Mouse (Mus musculus) MEL (cell line): ENCODE results near the gene Ep400. TPM values are rescaled to one million over a fixed set of nuclear protein-coding genes. Genes with fewer than 3 reads are reported as not detected.

Experiments used
- DNase-seq: peaks from one replicate; pipeline ENCODE4 v3.0.0; 2011; ENCODE audit warnings: low read depth, low spot score
- H3K27ac ChIP-seq: 2 replicates; pipeline ENCODE4 v1.5.1; 2012; ENCODE audit warnings: low read depth, mild to moderate bottlenecking, control low read depth, low read length, moderate library complexity; ENCODE audit not compliant: control insufficient read depth
- H3K27me3 ChIP-seq, 2 experiments: fragments of 150-350 bp in 1 of 2; sonication (generic) in 1 of 2; 2 replicates each; pipeline ENCODE4 v1.6.1; 2012; ENCODE audit warnings: low read length in 2 of 2, mild to moderate bottlenecking in 2 of 2, improper control_type of control experiment in 1 of 2, moderate library complexity in 1 of 2; ENCODE audit not compliant: insufficient read depth in 2 of 2, control insufficient read depth in 1 of 2
- H3K36me3 ChIP-seq, 2 experiments: 2 replicates each; pipeline ENCODE4 v1.6.1; 2012 to 2014; ENCODE audit warnings: low read length in 2 of 2, improper control_type of control experiment in 1 of 2, inconsistent platforms in 1 of 2, mild to moderate bottlenecking in 1 of 2; ENCODE audit not compliant: insufficient read depth in 2 of 2, control insufficient read depth in 1 of 2
- H3K4me1 ChIP-seq, 2 experiments: fragments of 150-350 bp in 1 of 2; sonication (generic) in 1 of 2; 2 replicates each; pipeline ENCODE4 v1.6.1; 2012; ENCODE audit warnings: low read length in 2 of 2, improper control_type of control experiment in 1 of 2, mild to moderate bottlenecking in 1 of 2; ENCODE audit not compliant: insufficient read depth in 2 of 2, control insufficient read depth in 1 of 2
- H3K4me3 ChIP-seq, 2 experiments: fragments of 150-350 bp in 1 of 2; sonication (generic) in 1 of 2; 2 replicates each; pipeline ENCODE4 v1.5.1; 2012; ENCODE audit warnings: low read depth in 2 of 2, low read length in 2 of 2, mild to moderate bottlenecking in 2 of 2, moderate library complexity in 2 of 2, control low read depth in 1 of 2, improper control_type of control experiment in 1 of 2; ENCODE audit not compliant: control insufficient read depth in 1 of 2, insufficient read depth in 1 of 2
- H3K79me2 ChIP-seq: 2 replicates; pipeline ENCODE4 v1.6.1; 2012; ENCODE audit warnings: mild to moderate bottlenecking, low read length, moderate library complexity; ENCODE audit not compliant: control insufficient read depth, poor library complexity, insufficient read depth
- H3K9ac ChIP-seq: 2 replicates; pipeline ENCODE4 v1.6.1; 2012; ENCODE audit warnings: low read depth, mild to moderate bottlenecking, control low read depth, low read length, moderate library complexity; ENCODE audit not compliant: control insufficient read depth, poor library complexity, severe bottlenecking
- H3K9me3 ChIP-seq: fragments of 150-350 bp; sonication (generic); replicated peaks from 2 replicates; pipeline ENCODE4 v1.6.1; 2012; ENCODE audit warnings: mild to moderate bottlenecking, low read length, improper control_type of control experiment, moderate library complexity; ENCODE audit not compliant: insufficient read depth
- BHLHE40 ChIP-seq: IDR thresholded peaks from 2 replicates; pipeline ENCODE4 v1.6.1; 2012; ENCODE audit warnings: low read depth, mild to moderate bottlenecking, inconsistent platforms, low read length, improper control_type of control experiment, borderline replicate concordance
- CHD1 ChIP-seq: IDR thresholded peaks from 2 replicates; pipeline ENCODE4 v1.6.1; 2012; ENCODE audit warnings: low read depth, mild to moderate bottlenecking, inconsistent platforms, low read length, improper control_type of control experiment
- CHD2 ChIP-seq: IDR thresholded peaks from 2 replicates; pipeline ENCODE4 v1.6.1; 2011; ENCODE audit warnings: low read length, improper control_type of control experiment
- CTCF ChIP-seq, 3 experiments: IDR thresholded peaks in 2 of 3; conservative IDR thresholded peaks in 1 of 3; 2 replicates each; pipeline ENCODE4 v1.5.1; 2011 to 2012; ENCODE audit warnings: low read length in 3 of 3, low read depth in 2 of 3, mild to moderate bottlenecking in 2 of 3, improper control_type of control experiment in 1 of 3, inconsistent platforms in 1 of 3, mixed read lengths in 1 of 3, moderate library complexity in 1 of 3; ENCODE audit not compliant: control insufficient read depth in 1 of 3, insufficient read depth in 1 of 3, poor library complexity in 1 of 3, severe bottlenecking in 1 of 3
- E2F4 ChIP-seq: IDR thresholded peaks from 2 replicates; pipeline ENCODE4 v1.6.1; 2011; ENCODE audit warnings: low read depth, low read length, improper control_type of control experiment, borderline replicate concordance
- ELF1 ChIP-seq: IDR thresholded peaks from 2 replicates; pipeline ENCODE4 v1.6.1; 2014; ENCODE audit warnings: low read depth, mild to moderate bottlenecking, inconsistent platforms, low read length, improper control_type of control experiment, moderate library complexity
- GABPA ChIP-seq: IDR thresholded peaks from 2 replicates; pipeline ENCODE4 v1.6.1; 2012; ENCODE audit warnings: low read depth, mild to moderate bottlenecking, inconsistent platforms, low read length, improper control_type of control experiment, moderate library complexity
- GATA1 ChIP-seq: IDR thresholded peaks from 2 replicates; pipeline ENCODE4 v1.6.1; 2011; ENCODE audit warnings: low read depth, low read length, improper control_type of control experiment
- HCFC1 ChIP-seq: IDR thresholded peaks from 2 replicates; pipeline ENCODE4 v1.6.1; 2012; ENCODE audit warnings: low read depth, mild to moderate bottlenecking, inconsistent platforms, low read length, improper control_type of control experiment, moderate library complexity
- KAT2A ChIP-seq: conservative IDR thresholded peaks from 2 replicates; pipeline ENCODE4 v1.6.1; 2012; ENCODE audit warnings: low read depth, low read length, improper control_type of control experiment, inconsistent platforms
- MAZ ChIP-seq: IDR thresholded peaks from 2 replicates; pipeline ENCODE4 v1.6.1; 2012; ENCODE audit warnings: low read depth, mild to moderate bottlenecking, inconsistent platforms, low read length, improper control_type of control experiment
- MXI1 ChIP-seq: IDR thresholded peaks from 2 replicates; pipeline ENCODE4 v1.6.1; 2011; ENCODE audit warnings: mild to moderate bottlenecking, low read depth, low read length, improper control_type of control experiment
- MYB ChIP-seq: IDR thresholded peaks from 2 replicates; pipeline ENCODE4 v1.6.1; 2011; ENCODE audit warnings: mild to moderate bottlenecking, low read depth, low read length, improper control_type of control experiment
- POLR2AphosphoS2 ChIP-seq: IDR thresholded peaks from 2 replicates; pipeline ENCODE4 v1.6.1; 2011; ENCODE audit warnings: low read length, improper control_type of control experiment
- POLR2AphosphoS5 ChIP-seq: IDR thresholded peaks from 2 replicates; pipeline ENCODE4 v1.6.1; 2012; ENCODE audit warnings: low read depth, borderline replicate concordance, mild to moderate bottlenecking, inconsistent platforms, low read length, moderate library complexity, mixed read lengths
- RCOR1 ChIP-seq: IDR thresholded peaks from 2 replicates; pipeline ENCODE4 v1.6.1; 2012; ENCODE audit warnings: low read depth, mild to moderate bottlenecking, inconsistent platforms, low read length, improper control_type of control experiment
- UBTF ChIP-seq: IDR thresholded peaks from 2 replicates; pipeline ENCODE4 v1.6.1; 2012; ENCODE audit warnings: low read depth, mild to moderate bottlenecking, inconsistent platforms, low read length, improper control_type of control experiment, moderate library complexity, borderline replicate concordance; ENCODE audit not compliant: insufficient read depth
- USF1 ChIP-seq: IDR thresholded peaks from 2 replicates; pipeline ENCODE4 v1.6.1; 2014; ENCODE audit warnings: low read depth, mild to moderate bottlenecking, inconsistent platforms, low read length, improper control_type of control experiment, moderate library complexity
- USF2 ChIP-seq, 2 experiments: IDR thresholded peaks; 2 replicates each; pipeline ENCODE4 v1.6.1; 2011 to 2012; ENCODE audit warnings: improper control_type of control experiment in 2 of 2, low read length in 2 of 2, borderline replicate concordance in 1 of 2, inconsistent platforms in 1 of 2, low read depth in 1 of 2, mild to moderate bottlenecking in 1 of 2; ENCODE audit not compliant: insufficient read depth in 1 of 2
- ZC3H11A ChIP-seq: IDR thresholded peaks from 2 replicates; pipeline ENCODE4 v1.6.1; 2012; ENCODE audit warnings: low read depth, mild to moderate bottlenecking, inconsistent platforms, low read length, improper control_type of control experiment
- polyA plus RNA-seq, 2 experiments: library from polyadenylated mRNA; stranded (reverse) in 1 of 2; unstranded in 1 of 2; fragments of >175 nt in 1 of 2; fragments of >200 nt in 1 of 2; gene quantifications; 2 replicates each; pipeline versions ENCODE4 v1.2.1 to v1.2.4; 2012; ENCODE audit warnings: low replicate concordance in 2 of 2, low read depth in 1 of 2; ENCODE audit not compliant: insufficient read length in 2 of 2, insufficient read depth in 1 of 2, missing spikeins in 1 of 2
- total RNA-seq: library from RNA; depleted of rRNA; stranded (reverse); fragments of 300-350 nt; gene quantifications from 2 replicates; pipeline ENCODE4 v1.2.3, GENCODE M21; 2012

The Ep400 gene
- total and polyA plus RNA-seq, 3 experiments: 21.5 to 96.8 (median 27.2) TPM

DNA sequence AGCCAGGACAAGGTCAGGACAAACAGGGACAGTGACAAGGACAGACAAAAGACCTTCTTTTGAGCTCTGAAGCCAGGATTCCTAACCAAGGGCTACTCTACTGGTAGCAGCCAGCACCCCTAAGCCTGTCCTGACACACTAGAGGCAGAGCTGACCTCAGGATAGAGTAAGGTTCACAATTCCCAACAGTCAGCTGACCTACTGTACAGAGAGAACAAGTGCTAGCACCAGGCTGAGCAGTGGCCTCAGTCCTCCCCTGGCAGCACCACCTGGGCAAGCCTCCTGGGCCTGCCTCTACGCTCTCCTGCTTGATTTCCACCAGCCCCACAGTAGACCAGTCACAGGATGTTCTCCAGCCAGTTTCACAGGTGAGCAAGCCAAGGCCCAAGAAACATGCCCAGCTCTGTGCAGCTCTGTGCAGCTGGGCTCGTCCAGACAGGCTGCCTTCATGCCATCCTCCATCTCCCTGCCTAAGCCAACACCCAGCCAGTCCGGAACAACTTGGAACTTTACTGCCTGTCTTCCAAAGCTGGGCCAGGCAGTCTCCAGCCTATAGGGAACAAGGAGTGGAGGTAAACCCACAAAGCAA is 30.6 kb upstream of the Ep400 start:
- TF ChIP-seq E2F4: no peak
- no peak for TF ChIP-seq UBTF
- no peak for TF ChIP-seq CHD1
- TF ChIP-seq GATA1: no peak
- TF ChIP-seq BHLHE40: no peak
- TF ChIP-seq USF2 (IDR thresholded peaks at IDR 0.05; ENCODE audit: borderline replicate concordance in 1 of 2, insufficient read depth in 1 of 2, low read depth in 1 of 2, low read length in 2 of 2): no peak
- no peak for TF ChIP-seq KAT2A
- TF ChIP-seq MXI1: no peak
- TF ChIP-seq POLR2AphosphoS2: no peak
- TF ChIP-seq ZC3H11A: no peak
- TF ChIP-seq HCFC1: no peak
- TF ChIP-seq RCOR1: no peak
- no peak for TF ChIP-seq CTCF (IDR thresholded peaks at IDR 0.05 in 2 of 3, conservative IDR thresholded peaks at IDR 0.05 in 1 of 3; ENCODE audit: control insufficient read depth in 1 of 3, insufficient read depth in 1 of 3, low read depth in 2 of 3, low read length in 3 of 3, poor library complexity in 1 of 3, severe bottlenecking in 1 of 3)
- no peak for TF ChIP-seq ELF1
- TF ChIP-seq MYB: no peak
- no peak for TF ChIP-seq POLR2AphosphoS5
- TF ChIP-seq MAZ: no peak
- TF ChIP-seq CHD2: no peak
- TF ChIP-seq USF1: no peak
- H3K4me3 ChIP-seq: no peak overlapping the region
- no peaks in the 10 kb centered on the region for H3K9me3 ChIP-seq
- no peaks in the 10 kb centered on the region for H3K79me2 ChIP-seq
- H3K9ac ChIP-seq: no peak overlapping the region
- H3K36me3 ChIP-seq: peaks cover 0 to 29% of the 10 kb centered on the region in 2 experiments; a peak in 3 of 4 replicates
- H3K27ac ChIP-seq: no peak overlapping the region
- H3K27me3 ChIP-seq: no peaks in the 10 kb centered on the region
- DNase-seq: no peak
- H3K4me1 ChIP-seq: peaks cover 10 to 25% of the 10 kb centered on the region in 2 experiments

GRCm38 (mm10) chr5:110797696-110798095 is 27.2 kb upstream of the Ep400 start:
- peaks cover 0 to 6% of the 10 kb centered on the region in 2 experiments; a peak in 3 of 4 replicates for H3K36me3 ChIP-seq
- H3K27me3 ChIP-seq: no peaks in the 10 kb centered on the region
- no peaks in the 10 kb centered on the region for H3K79me2 ChIP-seq
- no peak for DNase-seq
- H3K4me1 ChIP-seq: peaks cover 4 to 5% of the 10 kb centered on the region in 2 experiments
- H3K4me3 ChIP-seq: no peak overlapping the region
- no peak overlapping the region for H3K27ac ChIP-seq
- TF ChIP-seq GABPA: no peak
- no peaks in the 10 kb centered on the region for H3K9me3 ChIP-seq
- H3K9ac ChIP-seq: no peak overlapping the region
